Mouse (Mus musculus) midbrain, embryonic 16.5 days (tissue): ENCODE results near the gene Edem1. TPM values are rescaled to one million over a fixed set of nuclear protein-coding genes. Genes with fewer than 3 reads are reported as not detected.

Experiments used
- ATAC-seq: fragments of 200-750 bp; cut with Nextera tagmentation; 2 replicates; pipeline ENCODE4 v1.8.0; 2017; ENCODE audit warnings: moderate TSS enrichment
- H3K27ac ChIP-seq: fragments of 300-500 bp; sonication (generic); 2 replicates; pipeline ENCODE4 v1.5.1; 2014; ENCODE audit warnings: mild to moderate bottlenecking, low read length, mixed read lengths
- H3K27me3 ChIP-seq: fragments of 300-500 bp; sonication (generic); 2 replicates; pipeline ENCODE4 v1.6.1; 2014; ENCODE audit warnings: low read depth, low read length, mixed read lengths; ENCODE audit not compliant: control insufficient read depth, insufficient read depth
- H3K36me3 ChIP-seq: fragments of 300-500 bp; sonication (generic); 2 replicates; pipeline ENCODE4 v1.6.1; 2014; ENCODE audit warnings: mild to moderate bottlenecking, low read length, moderate library complexity, mixed read lengths; ENCODE audit not compliant: control insufficient read depth, insufficient read depth
- H3K4me1 ChIP-seq: fragments of 300-500 bp; sonication (generic); 2 replicates; pipeline ENCODE4 v1.6.1; 2014; ENCODE audit warnings: mild to moderate bottlenecking, low read length, mixed read lengths; ENCODE audit not compliant: control insufficient read depth, insufficient read depth
- H3K4me2 ChIP-seq: fragments of 300-500 bp; sonication (generic); 2 replicates; pipeline ENCODE4 v1.6.1; 2014; ENCODE audit warnings: mild to moderate bottlenecking, low read length, mixed read lengths
- H3K4me3 ChIP-seq: fragments of 300-500 bp; sonication (generic); 2 replicates; pipeline ENCODE4 v1.5.1; 2014; ENCODE audit warnings: low read depth, mild to moderate bottlenecking, low read length, moderate library complexity, mixed read lengths
- H3K9ac ChIP-seq: fragments of 300-500 bp; sonication (generic); 2 replicates; pipeline ENCODE4 v1.6.1; 2014; ENCODE audit warnings: low read depth, low read length, mixed read lengths
- H3K9me3 ChIP-seq: fragments of 300-500 bp; sonication (generic); replicated peaks from 2 replicates; pipeline ENCODE4 v1.6.1; 2014; ENCODE audit warnings: mild to moderate bottlenecking, low read length, mixed read lengths; ENCODE audit not compliant: control insufficient read depth, poor library complexity, severe bottlenecking
- WGBS: fragments of 180-500 bp; shearing (Covaris S2); extraction: QIAGEN DNeasy Blood & Tissue Kit; methylation state at CpG from one replicate; pipeline ENCODE4 v1.1.7; 2014; 5-methylcytosine and 5-hydroxymethylcytosine counted together
- polyA plus RNA-seq: library from polyadenylated mRNA; unstranded; fragments of >200 nt; fragmentation: Nextera tagmentation; extraction: Ambion mirVana; gene quantifications from 2 replicates; pipeline ENCODE4 v1.2.1, GENCODE M21; 2015

Gene Edem1
- polyA plus RNA-seq, 1 experiment from 2014 or later = 4.9 TPM

DNA sequence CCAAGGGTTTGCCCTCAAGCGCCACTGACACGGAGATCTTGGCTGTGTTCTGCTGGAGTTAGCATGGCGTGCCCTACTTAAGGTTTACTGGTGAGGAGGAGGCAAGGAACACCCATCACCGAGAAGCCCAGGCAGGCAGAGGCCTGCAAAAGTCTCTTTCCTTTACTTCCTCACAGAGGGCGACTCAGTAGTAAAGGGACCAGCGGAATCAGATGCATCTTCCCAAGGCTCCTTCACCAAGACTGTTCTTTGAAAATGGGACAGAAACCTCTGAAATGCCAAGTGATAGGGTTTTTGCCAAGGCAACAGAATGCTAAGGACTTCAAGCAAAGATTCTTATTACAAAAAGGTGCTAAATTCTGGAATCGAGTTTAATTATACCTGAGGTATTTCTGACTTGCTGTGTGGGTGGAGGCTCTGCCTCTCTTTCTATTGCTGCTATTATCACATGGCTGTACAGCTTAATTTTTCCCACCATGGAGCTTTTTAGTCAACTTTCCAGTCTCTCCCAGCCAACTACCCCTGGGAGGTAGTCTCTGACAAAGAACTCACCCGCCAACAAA, 68.2 kb downstream of the Edem1 start:
- no peak overlapping the region for H3K27ac ChIP-seq
- no peak for ATAC-seq
- no peak overlapping the region for H3K9ac ChIP-seq
- no peaks in the 10 kb centered on the region for H3K4me1 ChIP-seq
- no peak overlapping the region for H3K4me3 ChIP-seq
- H3K9me3 ChIP-seq = no peaks in the 10 kb centered on the region
- H3K27me3 ChIP-seq = no peaks in the 10 kb centered on the region
- H3K4me2 ChIP-seq = no peak overlapping the region
- no peaks in the 10 kb centered on the region for H3K36me3 ChIP-seq
- WGBS = 88% methylated on average over 8 of the region's 8 CpGs

DNA sequence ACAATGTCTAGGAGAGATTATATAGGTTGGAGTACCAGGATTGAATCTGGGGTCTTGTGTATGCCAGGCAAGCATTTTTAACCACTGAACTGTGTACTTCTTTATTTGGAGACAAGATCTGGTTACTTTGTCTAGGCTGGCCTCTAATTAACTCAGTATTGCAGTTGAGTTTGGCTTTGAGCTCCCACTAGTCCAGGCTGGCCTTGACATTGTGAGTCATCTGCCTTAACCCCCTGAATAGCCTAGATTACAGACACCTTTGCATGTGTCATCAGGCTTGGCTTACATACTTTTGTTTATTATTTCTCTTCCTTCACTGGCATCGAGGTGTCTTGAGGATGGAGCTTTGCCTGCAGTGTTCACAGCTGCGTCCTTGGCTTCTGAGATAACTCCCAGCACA, 70.8 kb downstream of the Edem1 start:
- no peaks in the 10 kb centered on the region for H3K9me3 ChIP-seq
- no peak overlapping the region for H3K27ac ChIP-seq
- H3K4me1 ChIP-seq = no peaks in the 10 kb centered on the region
- H3K36me3 ChIP-seq = no peaks in the 10 kb centered on the region
- WGBS = 71% methylated on average over 2 of the region's 2 CpGs
- H3K4me2 ChIP-seq = no peak overlapping the region
- no peaks in the 10 kb centered on the region for H3K27me3 ChIP-seq
- H3K4me3 ChIP-seq = no peak overlapping the region
- H3K9ac ChIP-seq = no peak overlapping the region
- no peak for ATAC-seq

DNA sequence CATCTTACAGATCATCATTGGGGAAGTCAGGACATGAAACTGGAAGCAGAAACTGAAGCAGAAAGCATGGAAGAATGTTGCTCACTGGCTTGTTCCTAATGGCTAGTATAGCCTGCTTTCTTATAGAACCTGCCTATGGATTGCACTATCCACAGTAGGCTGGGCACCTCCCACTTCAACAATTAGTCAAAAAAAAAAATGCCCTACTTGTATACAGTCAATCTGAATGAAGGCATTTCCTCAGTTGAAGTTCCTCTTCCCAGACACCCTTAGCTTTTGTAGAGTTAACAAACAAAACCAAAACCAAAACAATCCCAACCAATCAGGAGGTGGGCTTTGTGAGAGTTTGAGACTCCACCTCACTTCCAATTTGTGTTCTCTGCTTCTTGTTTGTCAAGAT, 73.7 kb downstream of the Edem1 start:
- Histone ChIP-seq H3K27me3 (no peaks in the 10 kb centered on the region), H3K4me2 (no peak overlapping the region), H3K9me3 (no peaks in the 10 kb centered on the region), H3K36me3 (no peaks in the 10 kb centered on the region), H3K4me1 (no peaks in the 10 kb centered on the region), H3K9ac (no peak overlapping the region), H3K4me3 (no peak overlapping the region), H3K27ac (no peak overlapping the region)
- no peak for ATAC-seq

DNA sequence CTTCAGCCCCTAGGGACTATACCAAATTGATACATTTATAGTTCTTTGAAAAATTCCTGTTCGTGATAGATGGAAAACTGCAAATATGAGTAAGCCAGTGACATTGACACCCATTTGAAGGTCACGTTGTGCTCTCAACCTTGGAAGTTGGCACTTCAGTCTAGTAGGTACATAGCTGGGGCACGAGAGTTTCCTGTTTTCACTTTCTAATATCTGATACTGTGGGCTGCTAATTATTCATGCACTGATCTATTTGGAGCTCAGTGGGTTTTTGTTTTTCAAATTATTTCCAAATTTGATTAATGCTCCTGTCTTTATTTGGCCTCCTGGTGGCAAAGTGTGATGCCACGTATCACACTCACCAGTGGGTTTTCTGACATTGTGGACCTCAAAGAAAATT, 74.8 kb downstream of the Edem1 start:
- Histone ChIP-seq H3K27ac (no peak overlapping the region), H3K4me1 (no peaks in the 10 kb centered on the region), H3K9me3 (no peaks in the 10 kb centered on the region), H3K4me2 (no peak overlapping the region), H3K27me3 (no peaks in the 10 kb centered on the region), H3K4me3 (no peak overlapping the region), H3K9ac (no peak overlapping the region), H3K36me3 (no peaks in the 10 kb centered on the region)
- 88% methylated on average over 4 of the region's 4 CpGs for WGBS
- no peak for ATAC-seq

DNA sequence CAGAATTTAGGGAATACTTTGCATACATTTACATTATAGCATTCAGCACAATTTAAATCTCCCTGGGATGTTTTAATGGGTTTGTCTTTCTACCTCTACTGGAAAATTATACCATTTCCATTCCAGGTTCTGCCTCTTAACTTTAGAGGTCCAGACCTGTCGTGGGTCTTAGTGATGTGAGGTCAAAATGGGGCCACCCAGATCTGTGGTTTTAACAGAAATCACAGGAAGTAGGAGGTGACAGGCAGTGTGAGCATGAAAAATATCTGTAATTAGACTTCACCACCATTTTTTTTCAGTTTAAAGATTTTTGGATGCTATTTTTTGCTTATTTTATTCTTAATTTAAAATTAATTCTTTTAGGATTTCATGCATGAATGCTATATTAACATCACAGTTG, 78.1 kb downstream of the Edem1 start:
- no peak for ATAC-seq
- 61% methylated on average over 1 of the region's 1 CpGs for WGBS
- H3K9me3 ChIP-seq = no peaks in the 10 kb centered on the region

More for the DNA sequence above, 78.1 kb downstream of the Edem1 start:
- Histone ChIP-seq H3K4me3 (no peak overlapping the region), H3K27me3 (no peaks in the 10 kb centered on the region), H3K27ac (no peak overlapping the region), H3K36me3 (no peaks in the 10 kb centered on the region), H3K9ac (no peak overlapping the region), H3K4me1 (no peaks in the 10 kb centered on the region), H3K4me2 (no peak overlapping the region)

Other genes with a start within 250 kb of the Edem1 start
- 6.6 and 7.8 TPM in 2 replicates for gene Bhlhe40, start 168.0 kb upstream of the Edem1 start, polyA plus RNA-seq
- gene Arl8b, start 45.5 kb upstream of the Edem1 start, polyA plus RNA-seq = 106 and 112 TPM in 2 replicates